Mouse (Mus musculus) heart, embryonic 11.5 days (tissue): Measurements from ENCODE around the gene Ssxb9. TPM values are rescaled to one million over a fixed set of nuclear protein-coding genes. Genes with fewer than 3 reads are reported as not detected.
"Not testable (repeated sequence)": the region's sequence is repeated elsewhere in the genome, so short reads cannot be mapped to it uniquely, and the experiment has no call there.

Experiments used
- ATAC-seq: fragments of 200-750 bp; cut with Nextera tagmentation; replicated peaks from 2 replicates; pipeline ENCODE4 v1.8.0; 2017; ENCODE audit warnings: moderate library complexity; ENCODE audit not compliant: insufficient number of reproducible peaks, low FRiP score, low TSS enrichment
- H3K27ac ChIP-seq: fragments of 300-500 bp; sonication (generic); 2 replicates; pipeline ENCODE4 v1.5.1; 2014; ENCODE audit warnings: mild to moderate bottlenecking, low read depth, low read length
- H3K27me3 ChIP-seq: fragments of 300-500 bp; sonication (generic); 2 replicates; pipeline ENCODE4 v1.6.1; 2014; ENCODE audit warnings: mild to moderate bottlenecking, low read length, mixed read lengths; ENCODE audit not compliant: control insufficient read depth, insufficient read depth
- H3K36me3 ChIP-seq: fragments of 300-500 bp; sonication (generic); 2 replicates; pipeline ENCODE4 v1.6.1; 2014; ENCODE audit warnings: mild to moderate bottlenecking, low read length, moderate library complexity, mixed read lengths; ENCODE audit not compliant: control insufficient read depth, insufficient read depth
- H3K4me1 ChIP-seq: fragments of 300-500 bp; sonication (generic); 2 replicates; pipeline ENCODE4 v1.6.1; 2014; ENCODE audit warnings: low read length; ENCODE audit not compliant: control insufficient read depth, insufficient read depth
- H3K4me2 ChIP-seq: fragments of 300-500 bp; sonication (generic); 2 replicates; pipeline ENCODE4 v1.6.1; 2014; ENCODE audit warnings: mild to moderate bottlenecking, moderate library complexity
- H3K4me3 ChIP-seq: fragments of 300-500 bp; sonication (generic); 2 replicates; pipeline ENCODE4 v1.5.1; 2014; ENCODE audit warnings: low read depth, low read length
- H3K9ac ChIP-seq: fragments of 300-500 bp; sonication (generic); 2 replicates; pipeline ENCODE4 v1.6.1; 2014; ENCODE audit warnings: mild to moderate bottlenecking, low read depth, low read length, moderate library complexity
- H3K9me3 ChIP-seq: fragments of 300-500 bp; sonication (generic); replicated peaks from 2 replicates; pipeline ENCODE4 v1.6.1; 2016; ENCODE audit warnings: low read length; ENCODE audit not compliant: control insufficient read depth
- WGBS: fragments of 180-500 bp; shearing (Covaris S2); extraction: QIAGEN DNeasy Blood & Tissue Kit; methylation state at CpG from one replicate; pipeline ENCODE4 v1.1.7; 2014; ENCODE audit not compliant: insufficient replicate concordance; 5-methylcytosine and 5-hydroxymethylcytosine counted together
- polyA plus RNA-seq: library from polyadenylated mRNA; unstranded; fragments of >200 nt; fragmentation: Nextera tagmentation; extraction: Ambion mirVana; gene quantifications from 2 replicates; pipeline ENCODE4 v1.2.1, GENCODE M21; 2014

The Ssxb9 gene
- polyA plus RNA-seq: not detected in 2 replicates

- WGBS: 24% methylated on average over 1 of the region's 1 CpGs
- not testable (repeated sequence) for H3K36me3 ChIP-seq, ATAC-seq, H3K4me3 ChIP-seq, H3K27me3 ChIP-seq, H3K9me3 ChIP-seq, H3K4me1 ChIP-seq, H3K9ac ChIP-seq, H3K4me2 ChIP-seq, H3K27ac ChIP-seq
Measured at GRCm38 (mm10) chrX:8366678-8367077, at the start of gene Ssxb9. TSS of gene Ssxb9 (plus strand) at chrX:8366978.

GRCm38 (mm10) chrX:8327124-8327523 lies 39.7 kb upstream of the Ssxb9 start, which contains the start of gene Ssxb10:
TSS of gene Ssxb10 (plus strand) at chrX:8327424.
- Histone ChIP-seq H3K4me2 (no peak within 1 kb of the TSS), H3K9ac (no peak within 1 kb of the TSS), H3K27ac (no peak within 1 kb of the TSS), H3K9me3 (0 out of 2 replicates have a peak, but pooled peaks cover 2% of the 10 kb centered on the region), H3K4me1 (no peaks in the 10 kb centered on the region), H3K36me3 (no peaks in the 10 kb centered on the region), H3K4me3 (no peak within 1 kb of the TSS), H3K27me3 (no peaks in the 10 kb centered on the region)
- WGBS: 65% methylated on average over 2 of the region's 2 CpGs
- no peak for ATAC-seq

- not testable (repeated sequence) for H3K4me1 ChIP-seq, H3K36me3 ChIP-seq, ATAC-seq, H3K9ac ChIP-seq, H3K9me3 ChIP-seq, H3K4me3 ChIP-seq, H3K4me2 ChIP-seq, H3K27me3 ChIP-seq, H3K27ac ChIP-seq
- 29% methylated on average over 1 of the region's 1 CpGs for WGBS
Measured at GRCm38 (mm10) chrX:8413005-8413404, 46.2 kb downstream of the Ssxb9 start, which contains the start of gene Ssxb1. TSS of gene Ssxb1 (plus strand) at chrX:8413305.

Other genes starting within 250 kb of the Ssxb9 start
- 21.8 and 22.6 TPM in 2 replicates for gene Wdr13, start 234.1 kb upstream of the Ssxb9 start, polyA plus RNA-seq
- 320 and 341 TPM in 2 replicates for gene Rbm3, start 221.1 kb upstream of the Ssxb9 start, polyA plus RNA-seq
- gene Tbc1d25, start 190.8 kb upstream of the Ssxb9 start, polyA plus RNA-seq: 10.4 and 12.1 TPM in 2 replicates
- gene Ebp, start 173.5 kb upstream of the Ssxb9 start, polyA plus RNA-seq: 24.4 and 37.4 TPM in 2 replicates
- gene Porcn, start 160.5 kb upstream of the Ssxb9 start, polyA plus RNA-seq: 5.2 and 5.9 TPM in 2 replicates
- 25.1 and 26.1 TPM in 2 replicates for gene Ftsj1, start 114.6 kb upstream of the Ssxb9 start, polyA plus RNA-seq
- gene Slc38a5, start 95.8 kb upstream of the Ssxb9 start, polyA plus RNA-seq: 17.5 and 23.8 TPM in 2 replicates
- gene Ssxb10, start 39.6 kb upstream of the Ssxb9 start, polyA plus RNA-seq: not detected in 2 replicates
- not detected in 2 replicates for gene Ssxb1, start 46.3 kb downstream of the Ssxb9 start, polyA plus RNA-seq
- gene Ssxb2, start 94.7 kb downstream of the Ssxb9 start, polyA plus RNA-seq: not detected in 2 replicates
- gene Gm14459, start 158.0 kb downstream of the Ssxb9 start, polyA plus RNA-seq: not detected in 2 replicates
- gene Ssxb6, start 181.3 kb downstream of the Ssxb9 start, polyA plus RNA-seq: not detected in 2 replicates
- gene Ssxb3, start 224.8 kb downstream of the Ssxb9 start, polyA plus RNA-seq: not detected in 2 replicates